Mouse (Mus musculus) macrophage (primary cell): ENCODE data around the gene Apbb1ip. TPM values are rescaled to one million over a fixed set of nuclear protein-coding genes. Genes with fewer than 3 reads are reported as not detected.
A peak's percentile ranks its signal among the peaks of the same experiment; 100 is the strongest.

Source experiments
- H3K27ac ChIP-seq: fragments of 350-480 bp; formaldehyde crosslinking; 2 replicates; pipeline ENCODE4 v1.9.0; 2021
- H3K36me3 ChIP-seq: fragments of 350-480 bp; formaldehyde crosslinking; 2 replicates; pipeline ENCODE4 v1.9.0; 2021; ENCODE audit errors: inconsistent target
- H3K4me3 ChIP-seq: fragments of 350-480 bp; formaldehyde crosslinking; 2 replicates; pipeline ENCODE4 v1.9.0; 2021; ENCODE audit errors: inconsistent target
- H3K79me2 ChIP-seq: fragments of 350-480 bp; formaldehyde crosslinking; 2 replicates; pipeline ENCODE4 v1.9.0; 2021; ENCODE audit errors: inconsistent target
- WGBS: methylation state at CpG from one replicate; pipeline ENCODE4 v1.1.7; 2026; ENCODE audit warnings: inconsistent platforms; ENCODE audit not compliant: missing documents; 5-methylcytosine and 5-hydroxymethylcytosine counted together
- polyA plus RNA-seq: library from polyadenylated mRNA; stranded (reverse); fragments of 250-400 nt; gene quantifications from 3 replicates; pipeline ENCODE4 v1.2.4, GENCODE M21; 2018; ENCODE audit warnings: inconsistent platforms

The Apbb1ip gene
- polyA plus RNA-seq, 1 experiment from 2014 or later, result 351 TPM

DNA sequence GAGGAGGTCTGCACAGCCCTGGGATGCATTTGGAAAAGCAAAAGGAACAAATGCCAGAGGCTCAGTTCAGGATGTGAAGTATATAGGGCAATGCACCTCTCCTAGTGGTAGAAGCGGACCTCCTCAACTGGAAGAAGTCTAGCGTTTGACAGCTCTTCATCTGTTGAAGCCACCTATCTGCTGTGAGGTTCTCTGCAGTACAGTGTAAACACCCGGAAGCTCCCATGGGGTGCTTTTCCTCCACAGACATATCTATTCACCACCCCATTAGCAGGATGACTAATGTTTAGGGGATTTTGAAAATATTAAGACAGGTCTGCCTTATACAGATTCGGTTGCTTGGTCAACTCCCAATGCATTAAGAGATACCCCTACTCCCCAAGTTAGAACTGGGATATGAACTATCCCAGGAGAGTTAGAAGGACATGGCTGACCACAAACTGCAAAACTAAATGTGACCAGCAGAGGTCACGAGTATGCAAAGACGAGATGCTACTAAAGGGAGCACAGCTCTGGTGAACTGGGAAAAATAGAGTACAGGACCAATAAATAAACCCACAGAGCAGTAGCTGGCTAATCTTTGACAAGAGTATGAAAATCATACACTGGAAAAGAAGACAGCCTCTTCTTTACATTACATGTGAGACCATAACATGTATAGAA is 15.5 kb upstream of the Apbb1ip start:
- Histone ChIP-seq H3K79me2 (no peaks in the 10 kb centered on the region), H3K4me3 (no peak overlapping the region), H3K27ac (no peak overlapping the region), H3K36me3 (no peaks in the 10 kb centered on the region)
- WGBS, result 47% methylated on average over 6 of the region's 6 CpGs

DNA sequence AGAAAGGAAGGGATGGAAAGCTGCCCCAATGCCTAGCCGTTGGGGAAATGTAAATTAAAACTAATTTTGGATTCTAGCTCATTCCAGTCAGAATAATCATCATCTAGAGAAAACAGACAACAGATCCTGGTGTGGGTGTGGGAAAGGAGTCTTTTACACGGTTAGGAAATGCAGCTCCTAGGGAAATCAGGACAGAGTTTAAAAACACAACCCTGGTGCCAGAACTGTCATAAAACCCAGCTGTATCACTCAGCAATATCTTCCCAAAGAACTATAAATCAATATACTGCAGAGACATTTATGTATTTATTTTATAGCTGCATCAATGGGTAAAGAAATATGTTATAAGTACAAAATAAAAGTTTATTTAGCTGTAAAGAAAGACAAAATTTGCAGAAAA is 13.4 kb upstream of the Apbb1ip start:
- H3K36me3 ChIP-seq, result no peaks in the 10 kb centered on the region

DNA sequence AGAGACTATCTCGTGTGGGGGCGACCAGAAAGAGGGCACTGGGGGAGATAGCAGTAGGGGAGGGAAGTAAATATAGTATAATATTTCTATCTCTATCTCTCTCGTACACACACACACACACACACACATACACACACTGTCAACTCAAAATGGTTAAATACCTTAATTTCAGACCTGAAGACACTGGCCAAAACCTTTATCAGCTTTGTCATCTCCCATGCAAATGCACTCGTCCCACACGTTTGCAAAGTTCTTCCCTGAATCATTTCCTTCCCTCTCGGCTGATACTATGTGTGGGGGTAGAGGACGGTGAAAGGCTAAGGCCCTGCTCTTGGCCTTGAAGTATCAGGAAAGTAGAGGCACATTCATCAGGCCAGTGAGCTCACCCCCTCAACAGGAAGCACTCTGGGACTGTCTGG is 12.8 kb upstream of the Apbb1ip start:
- no peak overlapping the region for H3K4me3 ChIP-seq
- no peaks in the 10 kb centered on the region for H3K79me2 ChIP-seq
- peak overlapping the region; percentile 7; the same call in 1 of the 2 replicates for H3K27ac ChIP-seq
- 14% methylated on average over 5 of the region's 7 CpGs for WGBS
- H3K36me3 ChIP-seq, result no peaks in the 10 kb centered on the region

More for the DNA sequence above, 13.4 kb upstream of the Apbb1ip start:
- Histone ChIP-seq H3K79me2 (no peaks in the 10 kb centered on the region), H3K27ac (0 out of 2 replicates have a peak overlapping the region, but pooled peaks have one; percentile 7), H3K4me3 (no peak overlapping the region)
- WGBS, result 76% methylated on average over 2 of the region's 2 CpGs

DNA sequence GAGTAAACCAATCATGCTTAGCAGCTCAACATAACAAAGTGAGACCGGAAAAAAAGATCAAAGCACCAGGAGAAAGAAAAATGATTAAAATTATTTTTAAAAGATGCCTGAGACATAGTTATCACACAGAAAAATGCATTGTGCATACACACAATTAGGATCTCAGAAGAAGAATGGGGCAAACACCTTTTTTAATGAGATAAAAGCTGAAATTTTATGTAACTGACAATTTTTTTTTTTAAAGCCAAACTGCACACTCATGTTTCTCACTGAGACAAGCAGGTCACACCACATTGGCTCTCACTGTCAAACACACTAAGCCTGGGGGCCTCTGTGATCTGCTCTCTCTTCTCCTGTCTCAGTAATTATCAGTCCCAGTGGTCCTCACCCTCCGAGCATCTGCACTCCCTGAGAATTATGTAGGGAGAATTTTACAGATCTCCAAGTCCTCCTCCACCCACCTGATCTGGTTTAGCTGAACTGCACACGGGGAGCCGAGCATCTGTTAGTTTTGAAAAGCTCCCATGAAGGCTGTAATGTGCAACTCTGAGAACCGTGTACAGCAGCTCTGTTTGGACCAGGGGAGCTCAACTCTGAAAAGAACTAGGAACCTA is 9.0 kb upstream of the Apbb1ip start:
- no peaks in the 10 kb centered on the region for H3K36me3 ChIP-seq
- no peak overlapping the region for H3K27ac ChIP-seq
- H3K79me2 ChIP-seq, result no peaks in the 10 kb centered on the region
- WGBS, result 98% methylated on average over 5 of the region's 5 CpGs
- H3K4me3 ChIP-seq, result no peak overlapping the region

DNA sequence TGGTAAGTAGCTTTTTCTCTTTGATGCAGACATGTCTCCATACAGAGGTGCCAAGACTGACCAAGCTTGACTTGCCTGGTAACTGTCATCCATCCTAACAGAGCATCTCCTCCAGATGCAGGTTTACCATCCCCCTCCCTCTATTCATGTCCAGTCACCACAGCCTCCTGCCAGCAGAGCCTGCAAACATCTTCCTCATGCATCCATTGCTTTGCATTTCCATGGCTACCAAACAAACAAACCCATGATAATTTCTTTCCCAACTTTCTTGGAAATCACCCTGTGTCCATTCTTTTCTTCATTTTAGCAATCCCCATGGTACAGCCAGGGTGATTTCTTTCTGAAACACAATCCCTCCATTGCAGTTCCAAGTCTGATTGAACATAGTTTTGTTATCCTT is 2.6 kb upstream of the Apbb1ip start:
- Histone ChIP-seq H3K79me2 (peaks cover 20% of the 10 kb centered on the region), H3K27ac (no peak overlapping the region), H3K36me3 (no peaks in the 10 kb centered on the region), H3K4me3 (no peak overlapping the region)

DNA sequence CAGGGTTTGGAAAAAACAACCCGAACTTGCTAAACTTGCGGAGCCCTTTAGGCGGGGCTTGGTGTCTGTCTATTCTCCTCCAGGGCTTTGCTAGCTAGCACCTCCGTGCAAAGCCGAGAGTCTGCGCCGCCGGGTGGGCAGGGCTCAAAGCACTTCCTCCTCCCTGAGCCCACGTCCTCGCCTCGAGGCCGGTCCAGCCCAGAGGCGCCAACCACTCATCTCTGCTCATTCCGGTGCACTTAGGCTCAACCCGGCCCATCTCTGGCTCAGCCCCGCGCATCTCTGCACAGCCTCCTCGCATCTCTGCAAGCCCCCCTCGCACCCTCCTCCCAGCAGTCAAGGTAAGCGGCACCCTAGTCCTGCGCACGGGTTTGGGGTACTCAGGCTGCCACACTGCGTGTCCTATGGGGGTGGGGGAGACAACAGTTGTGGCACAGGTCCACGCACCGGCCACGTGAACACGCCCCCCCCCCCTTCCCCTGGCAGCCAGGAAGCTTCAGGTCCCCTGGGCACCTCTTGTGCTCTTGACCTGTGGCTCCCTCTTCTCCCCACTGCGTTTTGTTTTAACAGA is 372 bp downstream of the Apbb1ip start:
- H3K4me3 ChIP-seq, result peak overlapping the region; percentile 79
- H3K27ac ChIP-seq, result peak overlapping the region; percentile 97
- peaks cover 12% of the 10 kb centered on the region; the same call in 1 of the 2 replicates for H3K36me3 ChIP-seq
- WGBS, result under 1% methylated on average over 28 of the region's 28 CpGs
- peaks cover 50% of the 10 kb centered on the region for H3K79me2 ChIP-seq

DNA sequence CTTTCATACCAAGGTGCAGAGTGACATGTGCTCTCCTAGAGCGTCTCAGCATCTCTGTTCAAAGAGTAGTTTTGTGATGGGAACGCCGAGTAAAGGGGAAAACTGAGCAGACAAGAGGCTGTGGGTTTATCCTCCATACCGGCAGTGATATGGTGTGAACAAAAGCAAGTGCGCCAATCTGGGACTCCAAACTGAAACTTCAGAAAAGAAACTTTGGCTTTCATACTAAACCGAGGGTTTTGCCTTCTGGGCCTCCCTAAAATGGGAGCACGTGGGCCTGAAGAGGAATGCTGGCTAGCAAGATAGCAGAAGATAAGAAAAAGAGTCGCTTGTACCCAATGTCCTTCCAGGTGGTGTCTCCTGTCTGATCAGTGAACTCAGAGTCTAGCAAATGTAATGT is 1.3 kb downstream of the Apbb1ip start:
- 1% methylated on average over 8 of the region's 8 CpGs for WGBS

DNA sequence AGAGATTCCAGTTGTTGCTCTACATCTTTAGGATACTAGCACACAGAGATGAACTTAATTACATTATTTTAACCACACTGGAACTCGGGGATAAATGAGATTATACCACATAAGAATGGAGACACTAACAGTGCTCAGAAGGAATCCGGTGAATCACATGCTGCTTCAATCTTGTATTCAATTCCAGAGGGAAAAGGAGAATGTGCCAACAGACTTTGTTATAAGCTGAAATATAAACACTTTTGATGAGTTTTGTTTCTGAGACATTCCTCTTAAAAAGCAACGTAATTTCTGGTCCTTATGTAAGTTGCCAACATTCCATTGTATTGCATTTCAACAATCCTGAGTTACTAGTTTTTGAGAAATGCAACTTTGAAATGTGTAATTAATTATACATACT is 1.8 kb downstream of the Apbb1ip start:
- Histone ChIP-seq H3K36me3 (peaks cover 15% of the 10 kb centered on the region; the same call in 1 of the 2 replicates), H3K79me2 (peaks cover 63% of the 10 kb centered on the region), H3K4me3 (peak overlapping the region; percentile 79), H3K27ac (peak overlapping the region; percentile 97)
- 11% methylated on average over 3 of the region's 3 CpGs for WGBS

More for the DNA sequence above, 1.3 kb downstream of the Apbb1ip start:
- Histone ChIP-seq H3K79me2 (peaks cover 59% of the 10 kb centered on the region), H3K27ac (peak overlapping the region; percentile 97), H3K4me3 (peak overlapping the region; percentile 79), H3K36me3 (peaks cover 15% of the 10 kb centered on the region; the same call in 1 of the 2 replicates)

DNA sequence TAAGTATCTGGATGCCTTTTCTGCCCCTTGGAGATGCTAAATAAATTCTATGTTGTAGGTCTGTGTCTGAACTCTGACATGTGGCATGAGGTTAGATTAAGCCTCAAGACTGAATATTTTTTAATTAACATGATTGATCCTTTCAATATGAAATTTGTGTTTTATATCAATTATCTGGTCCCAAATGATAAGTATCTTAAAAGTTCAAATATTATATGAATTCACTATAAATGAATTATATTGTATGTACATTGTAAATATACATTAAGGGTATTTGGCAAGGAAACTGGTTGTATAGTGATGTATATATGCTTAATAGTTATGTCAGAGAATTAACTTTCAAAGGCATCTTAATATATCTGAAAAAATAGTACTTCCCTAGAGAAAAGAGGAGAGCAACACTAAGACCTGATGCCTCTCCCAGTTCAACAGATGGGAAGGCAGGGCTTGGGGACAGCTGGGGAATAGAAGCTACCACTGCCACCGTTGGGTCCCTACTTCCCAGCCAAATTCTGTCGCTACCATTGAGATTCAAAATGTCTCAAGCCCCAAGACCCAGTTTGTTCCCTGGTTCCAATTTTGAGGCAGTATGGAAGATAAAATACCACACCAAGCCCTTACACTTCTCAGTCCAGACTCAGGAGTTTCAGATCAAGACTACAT is 2.8 kb downstream of the Apbb1ip start:
- Histone ChIP-seq H3K79me2 (peaks cover 73% of the 10 kb centered on the region), H3K4me3 (peak overlapping the region; percentile 79), H3K36me3 (peaks cover 15% of the 10 kb centered on the region; the same call in 1 of the 2 replicates), H3K27ac (peak overlapping the region; percentile 97; the same call in 1 of the 2 replicates)
- 69% methylated on average over 2 of the region's 2 CpGs for WGBS

DNA sequence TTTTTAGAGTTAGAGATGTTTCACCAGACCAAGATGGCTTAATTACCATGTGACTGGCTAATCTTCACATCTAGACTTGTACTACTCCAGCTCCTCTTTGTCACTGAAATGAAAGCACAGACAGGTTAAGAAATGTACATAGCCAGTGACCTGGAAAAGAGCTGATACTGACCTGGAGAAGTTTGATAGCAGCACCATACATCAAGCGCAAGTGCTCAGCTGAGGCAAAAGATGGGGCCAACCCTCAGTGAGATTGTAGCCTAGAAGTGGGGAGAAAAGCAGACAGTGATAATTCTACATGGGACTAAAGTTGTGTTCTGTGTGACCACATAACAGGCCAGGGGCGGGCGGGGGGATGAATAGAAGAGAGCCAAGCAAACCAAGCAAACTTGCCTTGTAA is 3.9 kb downstream of the Apbb1ip start:
- Histone ChIP-seq H3K27ac (no peak overlapping the region), H3K36me3 (peaks cover 15% of the 10 kb centered on the region; the same call in 1 of the 2 replicates), H3K4me3 (no peak overlapping the region), H3K79me2 (peaks cover 84% of the 10 kb centered on the region)
- 100% methylated on average over 3 of the region's 3 CpGs for WGBS

DNA sequence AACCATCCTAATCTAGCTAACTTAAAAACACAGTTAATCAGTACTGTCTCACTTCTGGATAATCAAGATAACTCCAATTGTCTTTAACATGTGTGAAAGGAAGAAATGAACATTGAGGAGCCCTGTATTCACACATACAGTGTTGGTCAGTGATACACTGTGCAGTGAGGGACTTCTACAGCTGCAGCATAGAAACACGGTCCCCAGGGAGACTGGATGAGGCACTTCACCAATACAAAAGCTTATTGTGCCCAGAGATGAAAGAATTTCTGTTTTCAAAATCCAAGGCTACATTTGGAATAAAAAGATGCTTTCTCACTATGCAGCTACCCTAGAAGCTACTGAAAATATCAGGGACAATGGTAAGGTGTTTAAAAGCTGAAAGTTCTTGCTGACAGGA is 7.0 kb downstream of the Apbb1ip start:
- 93% methylated on average over 1 of the region's 1 CpGs for WGBS
- Histone ChIP-seq H3K79me2 (peaks cover 97% of the 10 kb centered on the region), H3K27ac (no peak overlapping the region), H3K36me3 (peaks cover 15% of the 10 kb centered on the region), H3K4me3 (no peak overlapping the region)

DNA sequence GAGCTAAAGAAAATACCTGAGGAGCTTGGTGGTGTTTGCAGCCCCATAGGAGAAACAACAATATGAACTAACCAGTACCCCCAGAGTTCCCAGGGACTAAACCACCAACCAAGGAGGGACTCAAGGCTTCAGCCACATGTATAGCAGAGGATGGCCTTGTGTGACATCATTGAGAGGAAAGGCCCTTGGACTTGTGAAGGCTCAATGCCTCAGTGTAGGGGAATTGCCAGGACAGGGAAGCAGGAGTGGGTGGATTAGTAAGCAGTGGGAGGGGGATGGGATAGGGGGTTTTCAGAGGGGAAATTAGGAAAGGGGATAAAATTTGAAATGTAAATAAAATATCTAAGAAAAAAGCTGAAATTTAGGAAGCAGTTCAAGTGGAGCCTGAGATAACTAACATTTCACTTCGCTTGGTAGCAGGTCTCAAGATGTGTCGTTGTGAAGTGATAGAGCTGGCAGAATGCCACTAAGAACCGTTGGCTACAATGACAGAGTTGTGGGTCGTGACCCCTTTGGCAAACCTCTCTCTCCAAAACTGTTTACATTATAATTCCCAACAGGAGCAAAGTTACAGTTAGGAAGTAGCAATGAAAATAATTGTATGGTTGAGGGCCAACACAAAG is 7.6 kb downstream of the Apbb1ip start:
- peaks cover 97% of the 10 kb centered on the region for H3K79me2 ChIP-seq
- peaks cover 22% of the 10 kb centered on the region for H3K36me3 ChIP-seq
- no peak overlapping the region for H3K27ac ChIP-seq
- 61% methylated on average over 4 of the region's 4 CpGs for WGBS
- H3K4me3 ChIP-seq, result no peak overlapping the region

DNA sequence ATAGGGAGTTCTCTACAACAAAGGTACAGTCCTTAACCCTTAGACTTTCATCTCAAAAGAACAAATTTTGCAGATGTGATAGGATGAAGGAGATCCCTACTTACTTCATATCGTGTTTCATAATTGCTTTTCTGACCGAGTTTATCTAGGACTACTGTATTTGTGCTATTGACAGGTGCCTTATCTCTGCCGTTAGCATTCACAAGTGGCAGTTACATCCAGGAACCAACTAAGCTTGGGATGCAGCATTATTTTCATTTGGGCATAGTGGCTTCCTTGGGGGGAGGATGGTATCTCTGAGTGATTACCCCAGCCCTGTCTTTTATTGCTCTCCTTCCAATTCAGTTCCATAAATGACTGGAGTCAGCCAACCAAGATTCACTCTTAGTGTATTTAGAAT is 8.2 kb downstream of the Apbb1ip start:
- 74% methylated on average over 2 of the region's 3 CpGs for WGBS
- H3K36me3 ChIP-seq, result peaks cover 22% of the 10 kb centered on the region
- no peak overlapping the region for H3K4me3 ChIP-seq
- H3K27ac ChIP-seq, result no peak overlapping the region
- H3K79me2 ChIP-seq, result peaks cover 97% of the 10 kb centered on the region

DNA sequence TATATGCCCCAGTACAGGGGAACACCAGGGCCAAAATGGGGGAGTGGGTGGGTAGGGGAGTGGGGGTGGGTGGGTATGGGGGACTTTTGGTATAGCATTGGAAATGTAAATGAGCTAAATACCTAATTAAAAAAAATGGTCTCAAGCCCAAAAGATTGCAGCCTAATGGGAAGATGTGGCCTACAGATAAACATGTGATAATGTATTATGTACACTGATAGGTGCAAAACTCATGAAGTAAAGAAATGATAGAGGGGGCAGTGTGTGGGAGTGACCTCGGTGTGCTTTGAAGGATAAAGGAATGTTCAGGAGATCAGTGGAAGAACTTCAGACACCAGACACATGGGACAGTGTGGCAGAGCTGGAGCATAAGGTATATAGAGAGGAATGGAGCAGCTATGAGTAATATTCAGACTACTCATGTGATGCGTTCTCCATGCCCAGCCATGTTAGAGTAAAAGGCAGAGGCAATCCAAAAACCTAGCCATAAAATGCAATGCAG is 9.3 kb downstream of the Apbb1ip start:
- WGBS, result 97% methylated on average over 2 of the region's 2 CpGs
- Histone ChIP-seq H3K79me2 (peaks cover 97% of the 10 kb centered on the region), H3K27ac (no peak overlapping the region)

More for the DNA sequence above, 9.3 kb downstream of the Apbb1ip start:
- H3K36me3 ChIP-seq, result peaks cover 18% of the 10 kb centered on the region
- no peak overlapping the region for H3K4me3 ChIP-seq
